Mouse (Mus musculus) cerebellum, adult (tissue): ENCODE results near the gene Gm36210.

Source experiments
- ATAC-seq: cut with Nextera tagmentation; 2 replicates; pipeline ENCODE4 v1.9.2; 2017; ENCODE audit warnings: mild to moderate bottlenecking, moderate library complexity, mixed read lengths; ENCODE audit not compliant: insufficient number of reproducible peaks, low FRiP score, low TSS enrichment

Gm36210 gene

DNA sequence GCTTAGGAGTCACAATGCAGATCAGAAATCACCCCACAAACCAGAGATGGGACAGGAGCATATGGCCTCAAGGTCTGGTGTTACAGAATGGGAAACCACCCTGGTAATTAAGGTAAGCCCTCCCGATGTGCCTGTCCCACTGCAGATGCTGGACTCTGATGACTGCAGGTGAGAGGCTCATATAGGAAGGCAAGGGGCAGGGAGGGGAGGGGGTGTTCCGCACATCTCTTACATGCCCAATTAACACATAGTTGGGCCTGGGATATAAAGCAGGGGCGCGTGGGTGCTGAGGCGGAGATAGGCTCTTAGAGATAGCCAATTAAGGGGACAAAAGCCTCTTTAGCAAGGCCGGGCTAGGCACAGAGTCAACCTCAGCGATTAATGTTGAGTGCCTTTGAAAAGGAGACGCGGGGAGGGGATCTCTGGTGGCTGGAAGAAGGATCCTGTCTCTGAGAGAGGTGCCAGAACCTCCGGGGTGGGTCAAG lies at the start of gene Gm36210:
TSS of gene Gm36210 (minus strand) at position 51 of the 485 bp plus-strand sequence.
- no peak for ATAC-seq

GRCm38 (mm10) chr7:4953815-4954445 lies 47.6 kb upstream of the Gm36210 start:
- no peak for ATAC-seq

GRCm38 (mm10) chr7:4950561-4951342 lies 44.4 kb upstream of the Gm36210 start:
- ATAC-seq: no peak

DNA sequence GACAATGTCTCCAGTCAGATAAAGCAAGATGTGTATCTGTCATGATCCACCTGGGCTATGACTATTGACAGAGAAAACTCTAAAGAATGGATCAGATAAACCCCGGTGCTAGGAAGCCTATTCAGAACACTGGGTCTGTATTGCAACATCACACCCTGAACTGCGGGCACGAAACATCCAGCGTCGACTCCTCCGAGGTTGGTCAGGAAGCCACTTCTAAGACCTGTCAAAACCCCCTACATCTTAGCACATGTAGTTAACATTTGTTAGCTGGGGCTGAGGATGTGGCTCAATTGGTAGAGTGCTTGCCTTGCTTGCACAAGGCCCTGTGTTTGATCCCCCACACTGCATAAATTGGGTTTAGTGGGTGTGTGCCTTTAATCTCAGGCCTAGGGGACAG lies 42.1 kb upstream of the Gm36210 start:
- no peak for ATAC-seq

DNA sequence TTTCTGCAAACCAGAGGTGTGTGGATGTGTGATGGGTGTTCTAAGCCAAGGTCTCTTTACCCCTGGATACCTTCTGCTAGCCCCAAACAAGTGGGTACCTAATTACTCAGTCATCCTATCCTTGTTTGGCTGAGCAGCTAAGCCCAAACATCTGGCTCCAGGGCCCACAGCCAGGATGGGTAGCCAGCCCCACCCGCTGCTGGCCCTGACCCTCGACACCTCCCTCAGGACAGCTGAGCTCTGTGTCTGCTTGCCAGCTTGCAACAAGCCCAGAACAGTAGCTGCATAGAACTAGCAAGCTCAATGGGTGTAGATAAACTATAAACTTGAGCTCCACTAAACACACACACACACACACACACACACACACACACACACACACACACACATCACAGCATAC lies 41.5 kb upstream of the Gm36210 start:
- ATAC-seq: no peak

GRCm38 (mm10) chr7:4943223-4943815 lies 37.0 kb upstream of the Gm36210 start:
- ATAC-seq: peak; percentile 87

DNA sequence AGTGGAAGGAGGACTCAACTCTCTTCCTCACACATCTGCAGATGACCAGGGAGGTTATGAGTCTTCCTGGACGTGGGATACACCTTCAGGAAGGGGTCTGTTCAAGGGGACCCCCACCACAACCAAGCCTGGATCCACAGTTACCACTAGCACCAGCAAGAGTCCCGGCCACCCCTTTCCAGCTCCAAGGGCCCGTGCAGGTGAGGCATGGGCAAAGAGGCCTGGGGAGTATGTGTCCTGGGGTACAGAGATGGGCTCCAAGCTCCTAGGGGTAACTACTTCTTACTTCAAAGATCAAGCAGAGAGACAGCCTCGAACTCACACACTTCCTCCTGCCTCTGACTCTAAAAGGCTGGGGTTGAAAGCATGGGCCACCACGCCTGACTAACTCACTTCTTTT lies 36.4 kb upstream of the Gm36210 start:
- no peak for ATAC-seq

DNA sequence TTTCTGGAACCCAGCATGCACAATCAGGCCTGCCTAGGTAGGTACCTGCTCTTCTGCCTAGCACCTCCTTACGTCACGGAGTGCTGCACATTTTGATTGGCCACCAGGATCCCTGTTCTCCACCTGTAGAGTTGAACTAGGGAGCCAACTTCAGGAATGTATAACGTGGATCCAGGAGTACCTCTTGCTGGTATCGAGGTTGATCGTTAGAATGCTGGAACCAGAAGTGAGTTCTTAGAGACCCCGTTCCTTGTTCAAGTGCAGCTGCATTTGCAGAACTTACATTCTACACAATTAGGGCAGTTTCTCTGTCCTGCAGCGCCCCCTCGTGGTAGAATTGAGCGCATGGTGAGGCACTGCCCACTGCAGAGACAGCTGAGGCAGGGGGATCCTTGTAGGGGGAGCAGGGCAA lies 33.8 kb upstream of the Gm36210 start:
- ATAC-seq: 0 out of 2 replicates have a peak, but pooled peaks have one; percentile 34

- ATAC-seq: no peak
Observed at GRCm38 (mm10) chr7:4938456-4938855, 32.1 kb upstream of the Gm36210 start.

DNA sequence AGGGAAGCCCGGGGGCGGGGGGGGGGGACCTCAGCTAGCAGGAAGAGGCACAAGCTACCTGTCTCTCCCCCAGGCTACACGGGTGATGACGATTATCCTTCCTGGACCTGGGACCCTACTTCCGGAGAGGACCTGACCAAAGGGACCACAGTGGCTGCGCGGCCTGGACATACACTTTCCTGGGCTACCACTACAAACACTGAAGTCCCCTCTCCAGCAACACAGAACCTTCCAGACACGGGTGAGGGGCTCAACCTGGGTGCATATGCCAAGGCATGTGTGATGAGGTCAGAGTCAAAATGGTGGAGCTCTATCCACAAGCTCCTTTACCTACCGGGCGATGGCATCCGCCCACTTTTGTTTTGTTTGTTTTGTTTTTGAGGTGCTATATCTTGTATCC lies 31.1 kb upstream of the Gm36210 start:
- ATAC-seq: no peak

DNA sequence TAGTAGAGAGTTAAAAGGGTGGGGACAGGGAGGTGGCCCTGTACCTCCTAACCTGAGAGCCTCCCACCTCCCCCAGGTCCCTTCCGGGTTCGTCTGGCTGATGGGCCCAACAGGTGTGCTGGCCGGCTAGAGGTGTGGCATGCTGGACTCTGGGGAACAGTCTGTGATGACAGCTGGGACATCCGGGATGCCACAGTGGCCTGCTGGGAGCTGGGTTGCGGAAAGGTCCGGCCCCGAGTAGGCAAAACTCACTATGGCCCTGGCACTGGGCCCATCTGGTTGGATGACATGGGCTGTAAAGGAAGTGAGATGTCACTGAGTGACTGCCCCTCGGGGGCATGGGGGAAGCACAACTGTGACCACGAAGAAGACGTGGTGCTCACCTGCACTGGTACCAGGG lies 30.5 kb upstream of the Gm36210 start:
- ATAC-seq: no peak

- ATAC-seq: no peak
Observed at GRCm38 (mm10) chr7:4934160-4934914, 28.0 kb upstream of the Gm36210 start.

GRCm38 (mm10) chr7:4933103-4933502 lies 26.8 kb upstream of the Gm36210 start:
- no peak for ATAC-seq

GRCm38 (mm10) chr7:4928323-4928722 lies 22.0 kb upstream of the Gm36210 start:
- ATAC-seq: no peak

GRCm38 (mm10) chr7:4927711-4928110 lies 21.4 kb upstream of the Gm36210 start:
- ATAC-seq: no peak

DNA sequence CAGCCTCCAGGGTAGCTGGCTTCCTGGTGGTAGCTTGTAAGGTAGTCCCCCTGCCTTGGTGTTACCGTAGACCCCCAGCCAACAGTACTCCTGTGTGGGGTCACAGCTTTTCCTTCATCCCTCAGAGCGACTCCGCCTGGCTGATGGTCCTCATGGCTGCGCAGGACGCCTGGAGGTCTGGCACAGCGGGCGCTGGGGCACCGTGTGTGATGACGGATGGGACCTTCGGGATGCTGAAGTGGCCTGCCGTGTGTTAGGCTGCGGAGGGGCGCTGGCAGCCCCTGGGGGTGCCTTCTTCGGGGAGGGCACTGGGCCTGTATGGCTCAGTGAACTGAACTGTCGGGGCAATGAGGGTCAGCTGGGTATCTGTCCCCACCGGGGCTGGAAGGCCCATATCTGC lies 20.5 kb upstream of the Gm36210 start:
- ATAC-seq: no peak

DNA sequence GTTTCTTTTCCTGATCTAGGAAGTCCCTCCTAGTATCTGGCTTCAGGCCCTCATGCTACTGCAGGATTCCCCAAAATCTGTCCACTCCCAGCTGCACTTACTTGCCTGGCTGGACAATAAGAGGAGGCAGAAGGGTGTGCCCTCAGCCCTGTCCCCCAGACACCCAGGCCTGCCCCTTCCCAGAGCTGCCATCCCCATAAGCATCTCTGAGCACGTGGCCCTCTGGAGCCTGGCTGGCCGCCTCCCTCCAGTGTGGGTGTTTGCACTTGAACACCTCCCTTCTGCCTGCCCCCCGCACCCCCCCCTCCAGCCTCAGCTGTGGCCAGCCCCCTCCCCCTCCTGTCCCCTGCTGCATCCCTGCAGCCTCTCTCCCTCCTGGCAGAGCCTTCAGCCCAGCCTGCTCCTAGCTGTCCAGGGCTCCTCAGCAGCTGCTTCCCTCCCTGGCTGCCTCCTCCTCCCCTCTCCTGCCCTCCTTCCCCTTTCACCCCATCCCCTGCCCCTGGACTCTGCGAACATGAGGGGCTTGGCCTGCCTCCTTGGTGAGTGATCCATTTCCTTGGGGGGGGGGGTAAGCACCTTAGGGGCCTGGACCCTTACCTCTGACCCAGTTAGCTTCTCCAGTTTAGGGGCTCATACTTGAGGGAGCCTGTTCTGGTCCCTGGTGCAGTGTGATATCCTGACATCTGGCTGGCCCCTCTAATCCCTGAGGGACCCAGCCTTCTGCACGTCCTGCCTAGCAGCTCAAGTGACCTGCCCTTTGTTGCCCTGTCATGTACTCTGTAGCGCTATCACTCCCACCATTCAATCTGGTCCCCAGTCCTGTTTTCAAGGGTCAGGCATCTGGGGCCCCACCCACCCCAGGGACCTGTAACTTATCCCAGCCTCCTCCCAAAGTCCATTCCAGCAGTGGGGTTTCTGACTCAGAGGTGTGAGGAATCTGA lies 19.4 kb upstream of the Gm36210 start, which contains the start of gene Ssc5d:
TSS of gene Ssc5d (plus strand) at position 345 of the 941 bp plus-strand sequence.
- ATAC-seq: no peak

DNA sequence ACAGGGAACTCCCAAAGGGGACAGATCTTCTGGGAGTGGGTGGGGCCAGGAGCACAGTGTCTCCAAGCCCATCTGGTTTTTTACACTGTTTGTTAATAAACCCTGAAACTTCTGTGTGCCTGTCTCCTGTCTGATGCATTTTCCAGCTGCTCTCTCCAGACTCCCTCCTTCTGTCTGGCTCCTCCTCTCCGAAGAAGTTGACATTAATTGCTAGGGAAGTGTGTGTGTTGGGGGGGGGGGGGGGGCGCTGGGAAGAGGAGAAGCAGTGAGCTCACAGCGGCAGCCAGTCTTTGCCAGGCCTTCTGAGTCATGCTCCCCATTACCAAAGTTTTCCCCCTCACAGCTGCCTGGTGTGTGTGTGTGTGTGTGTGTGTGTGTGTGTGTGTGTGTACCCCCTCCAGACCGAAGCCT lies 18.6 kb upstream of the Gm36210 start:
- ATAC-seq: no peak

- no peak for ATAC-seq
Observed at GRCm38 (mm10) chr7:4924483-4924882, 18.2 kb upstream of the Gm36210 start.
